Comparison of ENCODE assay signal across 8 mouse cellular contexts in genomic region chr17:6782033-6782526, GRCm38 (mm10). TPM values are rescaled to one million over a fixed set of nuclear protein-coding genes. Genes with fewer than 3 reads are reported as not detected.
DNase-seq lines count a peak whose midpoint lies in the region; ATAC-seq lines count a peak whose summit lies in the region.

No protein-coding gene starts in this region.

- H3K4me3 ChIP-seq in heart, embryonic 13.5 days = peak overlapping the region; percentile 88
- H3K4me3 ChIP-seq in macrophage (ENCODE audit: inconsistent target) = peak overlapping the region; percentile 88

- 0% methylated on average over 21 of the region's 21 CpGs for WGBS in heart, embryonic 13.5 days
- under 1% methylated on average over 21 of the region's 21 CpGs for WGBS in macrophage (ENCODE audit: missing documents)

- H3K36me3 ChIP-seq in heart, embryonic 13.5 days = no peaks in the 10 kb centered on the region
- no peaks in the 10 kb centered on the region for H3K36me3 ChIP-seq in macrophage (ENCODE audit: inconsistent target)

- H3K79me2 ChIP-seq in macrophage (ENCODE audit: inconsistent target) = peaks cover 45% of the 10 kb centered on the region

- H3K9ac ChIP-seq in heart, embryonic 13.5 days = peak overlapping the region; percentile 96

- peak overlapping the region; percentile 93 for H3K4me2 ChIP-seq in heart, embryonic 13.5 days

- peak; percentile 58 for DNase-seq in adrenal gland, adult 2 months
- no peak for DNase-seq in adrenal gland, postnatal 25 days
- DNase-seq in c-Kit-positive CD71-positive TER-119-negative erythroid progenitor cells, embryonic 14.5 days (ENCODE audit: low read depth) = peak; percentile 68
- DNase-seq in kidney, postnatal 10 days = peak; percentile 50
- peak; percentile 42 to 43 for DNase-seq in spleen, postnatal 14 days (ENCODE audit: low spot score in 2 of 2)
- DNase-seq in left cerebral cortex, adult 9 months (ENCODE audit: low spot score in 2 of 2) = no peak

- peaks cover 49% of the 10 kb centered on the region for H3K4me1 ChIP-seq in heart, embryonic 13.5 days

- H3K27ac ChIP-seq in heart, embryonic 13.5 days (replicated peaks) = peak overlapping the region; percentile 91
- peak overlapping the region; percentile 55 for H3K27ac ChIP-seq in macrophage

- H3K27me3 ChIP-seq in heart, embryonic 13.5 days (replicated peaks) = no peaks in the 10 kb centered on the region

- H3K9me3 ChIP-seq in heart, embryonic 13.5 days = no peaks in the 10 kb centered on the region

- no peak for ATAC-seq in heart, embryonic 13.5 days (ENCODE audit: extremely low read depth, insufficient number of reproducible peaks, low FRiP score, low TSS enrichment)

RNA-seq across cellular contexts. Expression of gene Ezr, which starts 0.5 kb away (rescaled TPM):
- total RNA-seq in adrenal gland, adult 2 months (2021) = 10 to 100 TPM; 23.2 to 27.3 TPM
- 5.6 and 6.2 TPM in 2 replicates for polyA plus RNA-seq in adrenal gland, adult 2 months (2012; rRNA removed)
- total RNA-seq in adrenal gland, postnatal 25 days (2021) = 17.9 and 29.0 TPM in 2 replicates
- polyA plus RNA-seq in heart, embryonic 13.5 days (2015; fragmentation: Nextera tagmentation; extraction: Ambion mirVana) = 103 and 105 TPM in 2 replicates
- total RNA-seq in macrophage (2018; cell fraction: chromatin; rRNA removed) = 100 to 1,000 TPM in 5 of 26 experiments, 10 to 100 TPM in 14, 1 to 10 TPM in 7; 7.9 to 281 (median 15.4) TPM
- total RNA-seq in macrophage (2018; cell fraction: cytosol; rRNA removed) = 100 to 1,000 TPM in 2 of 26 experiments, 10 to 100 TPM in 24; 17.0 to 184 (median 26.5) TPM
- total RNA-seq in macrophage (2018; cell fraction: nucleus; rRNA removed) = 100 to 1,000 TPM in 4 of 26 experiments, 10 to 100 TPM in 22; 11.8 to 184 (median 20.8) TPM
- polyA plus RNA-seq in macrophage (2018) = 19.3 to 60.4 TPM (median 43.6 TPM) in 3 replicates

Comparison
In these comparisons a context has a peak if more than half of its experiments do, and no peak if none do; other contexts are left out.
1. DNase-seq: peak in adrenal gland, adult 2 months (single experiment), c-Kit-positive CD71-positive TER-119-negative erythroid progenitor cells, embryonic 14.5 days (single experiment), kidney, postnatal 10 days (single experiment) and spleen, postnatal 14 days (2 of 2); none in adrenal gland, postnatal 25 days (single experiment) and left cerebral cortex, adult 9 months (0 of 2).